Mouse (Mus musculus) lung, adult 18-20 months (tissue): Measurements from ENCODE around the gene Myt1l.

Experiments
- DNase-seq, 2 experiments: peaks; one replicate each; pipeline ENCODE4 v3.0.0; 2022; ENCODE audit warnings: mixed read lengths in 2 of 2

Myt1l gene

DNA sequence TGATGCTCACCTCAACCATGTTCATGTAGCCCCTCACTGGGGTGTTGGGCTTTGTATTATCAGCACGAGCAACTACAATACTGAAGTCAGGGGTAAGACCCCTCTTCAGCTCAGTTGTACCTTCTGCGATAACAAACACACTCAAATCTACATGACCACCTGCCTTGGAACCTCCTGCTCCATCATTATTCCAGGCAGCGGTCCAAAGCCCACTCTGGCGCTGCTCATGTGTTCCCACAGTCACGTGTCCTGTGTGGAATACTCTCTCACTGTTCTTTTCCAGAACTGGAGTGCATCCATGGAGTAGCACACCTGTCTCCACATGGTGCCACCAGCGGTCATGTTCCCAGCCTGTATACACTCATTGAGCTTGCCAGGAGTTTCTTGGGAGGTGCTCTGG, 42.2 kb downstream of the Myt1l start:
- DNase-seq = no peak

DNA sequence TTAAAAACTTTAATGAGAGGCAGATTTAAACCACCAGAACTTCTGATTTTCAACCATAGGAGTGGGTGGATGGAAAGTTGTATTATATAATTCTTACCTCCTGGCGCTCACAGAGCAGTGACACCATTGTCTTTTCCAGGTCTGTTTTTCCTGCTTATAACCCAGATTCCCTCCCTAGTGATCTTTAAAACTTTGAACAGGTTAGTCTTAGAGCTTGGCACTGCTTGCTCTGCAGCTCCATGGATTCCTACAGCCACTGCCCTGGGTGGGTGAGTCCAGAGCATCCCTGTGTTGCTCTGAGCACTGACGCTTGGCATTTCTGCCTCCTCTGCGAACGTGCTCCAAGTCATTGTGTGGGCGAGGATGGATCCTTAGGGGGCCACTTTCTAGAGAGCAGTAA, 43.4 kb downstream of the Myt1l start:
- DNase-seq = no peak

DNA sequence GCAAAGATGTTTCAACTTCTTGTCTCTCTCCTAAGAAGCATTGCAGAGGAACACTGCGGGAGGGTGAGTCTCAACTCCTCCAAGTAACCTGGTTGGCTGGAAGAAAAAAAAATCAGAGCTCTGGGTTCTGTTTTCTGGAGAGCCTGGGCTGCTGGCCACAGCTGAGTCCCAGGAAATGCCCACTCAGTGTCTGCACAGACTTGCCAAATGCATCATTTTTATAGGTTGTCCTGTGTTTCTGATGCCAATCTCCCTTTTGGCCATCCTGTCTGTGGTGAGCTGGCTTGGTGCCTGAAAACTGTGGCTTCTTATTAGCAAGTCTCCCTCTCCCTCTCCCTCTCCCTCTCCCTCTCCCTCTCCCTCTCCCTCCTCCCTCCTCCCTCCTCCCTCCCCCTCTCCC, 65.6 kb downstream of the Myt1l start:
- DNase-seq = no peak

DNA sequence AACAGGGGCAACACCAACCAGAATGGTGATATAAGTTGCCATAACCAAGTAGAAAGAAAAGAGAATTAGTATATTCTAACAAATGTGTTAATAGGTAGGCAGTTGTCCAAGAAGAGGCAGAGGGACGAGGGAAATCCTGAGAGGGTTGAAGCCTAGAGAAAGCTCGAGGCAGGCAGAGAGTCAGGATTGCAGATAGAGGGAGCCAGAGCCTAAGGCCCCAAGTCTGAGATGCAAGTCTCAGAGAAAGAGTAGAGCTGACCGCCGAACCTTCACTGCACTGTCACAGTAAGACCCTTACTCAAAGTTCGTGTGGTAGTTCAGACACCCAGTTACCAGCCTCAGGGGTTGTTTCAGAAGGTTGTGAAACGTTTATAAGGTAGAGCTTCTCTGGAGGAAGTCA, 71.7 kb downstream of the Myt1l start:
- DNase-seq = no peak

DNA sequence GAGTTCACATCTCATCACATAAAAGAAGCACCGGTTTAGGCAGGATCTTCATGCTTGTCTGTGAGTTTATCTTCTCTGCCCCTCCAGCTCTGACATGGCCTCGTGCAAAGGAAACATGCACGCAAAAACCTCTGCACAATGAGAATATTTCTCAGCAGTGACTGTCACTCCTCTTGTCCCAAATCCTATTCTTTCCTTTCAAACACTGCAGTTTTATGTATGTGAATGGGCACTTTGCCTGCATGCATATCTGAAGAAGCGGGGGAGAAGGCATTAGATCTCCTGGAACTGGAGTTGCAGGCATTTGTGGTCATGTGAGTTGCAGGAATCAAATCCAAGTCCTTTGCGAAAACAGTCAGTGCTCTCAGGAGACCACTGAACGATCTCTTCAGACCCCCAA, 73.0 kb downstream of the Myt1l start:
- no peak for DNase-seq

DNA sequence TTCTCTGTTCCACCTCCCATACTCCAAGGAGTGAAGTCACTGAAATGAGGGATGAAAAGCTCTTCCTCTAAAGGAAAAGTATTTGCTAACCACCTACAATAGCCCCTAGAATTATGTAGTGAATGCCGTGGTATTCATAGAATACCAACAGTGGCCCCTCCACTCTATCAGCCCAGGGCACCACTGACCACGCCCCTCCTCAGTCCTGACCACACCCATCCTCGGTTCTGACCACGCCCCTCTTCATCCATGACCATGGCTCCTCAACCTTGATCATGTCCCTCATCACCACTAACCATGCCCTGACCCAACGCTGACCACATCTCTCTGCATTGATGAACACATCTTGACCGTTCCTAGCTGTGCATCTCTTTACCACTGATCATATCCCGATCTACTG, 76.5 kb downstream of the Myt1l start:
- no peak for DNase-seq

DNA sequence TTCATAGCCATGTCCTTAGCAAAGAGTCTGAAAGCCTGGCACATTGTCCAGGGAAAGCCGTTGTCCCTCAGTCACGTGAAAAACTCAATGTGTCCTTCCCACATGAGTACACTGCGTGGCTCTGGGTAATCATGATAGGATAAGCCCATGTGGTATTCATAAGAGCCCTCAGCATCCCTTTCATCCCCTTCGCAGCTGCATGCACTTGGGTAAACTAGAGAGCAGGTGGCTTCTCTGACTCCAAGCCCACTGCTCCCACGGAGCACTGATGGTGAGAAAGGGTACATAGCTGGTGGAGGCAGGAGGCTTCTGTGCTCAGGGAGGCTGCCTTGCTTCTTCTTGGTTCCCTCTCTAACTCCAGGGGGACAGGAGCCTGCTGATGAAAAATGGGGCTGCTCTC, 76.9 kb downstream of the Myt1l start:
- DNase-seq = no peak

DNA sequence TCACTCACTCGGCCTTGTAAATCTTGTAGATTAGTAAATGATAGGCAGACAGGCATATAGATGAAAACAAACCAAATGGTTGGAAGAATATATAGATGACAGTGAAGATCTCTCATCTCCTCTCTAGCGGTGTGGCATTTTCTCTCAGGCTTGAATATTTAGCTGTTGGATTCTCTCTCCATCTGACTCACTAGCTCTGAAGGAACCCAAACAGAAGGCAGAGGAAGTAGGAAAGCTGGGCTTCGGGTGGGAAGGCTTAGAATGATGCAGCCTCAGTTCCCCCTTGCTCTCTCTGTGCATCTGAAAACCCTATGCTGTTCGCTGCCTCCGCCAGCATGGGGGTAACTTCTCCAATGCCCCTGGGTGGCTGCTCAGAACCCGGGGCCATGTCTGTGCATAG, 78.0 kb downstream of the Myt1l start:
- no peak for DNase-seq

DNA sequence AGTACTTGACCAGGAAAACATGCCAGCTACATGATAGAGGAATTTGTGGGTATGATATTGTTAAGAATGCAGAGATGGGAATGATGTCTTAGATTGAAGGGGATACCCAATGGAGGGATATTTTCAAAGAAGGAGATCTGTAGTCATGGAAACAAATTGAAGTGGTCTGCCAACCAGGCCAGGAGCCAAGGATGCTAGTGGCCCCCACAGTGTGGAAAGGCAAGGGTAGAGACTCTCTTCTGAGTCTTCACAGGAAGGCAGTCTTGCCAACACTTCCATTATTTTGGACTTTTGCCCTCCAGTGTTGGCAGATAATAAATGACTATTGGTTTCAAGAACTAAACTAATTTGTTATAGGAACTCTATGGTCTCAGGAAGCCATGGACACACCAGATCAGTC, 89.6 kb downstream of the Myt1l start:
- no peak for DNase-seq

DNA sequence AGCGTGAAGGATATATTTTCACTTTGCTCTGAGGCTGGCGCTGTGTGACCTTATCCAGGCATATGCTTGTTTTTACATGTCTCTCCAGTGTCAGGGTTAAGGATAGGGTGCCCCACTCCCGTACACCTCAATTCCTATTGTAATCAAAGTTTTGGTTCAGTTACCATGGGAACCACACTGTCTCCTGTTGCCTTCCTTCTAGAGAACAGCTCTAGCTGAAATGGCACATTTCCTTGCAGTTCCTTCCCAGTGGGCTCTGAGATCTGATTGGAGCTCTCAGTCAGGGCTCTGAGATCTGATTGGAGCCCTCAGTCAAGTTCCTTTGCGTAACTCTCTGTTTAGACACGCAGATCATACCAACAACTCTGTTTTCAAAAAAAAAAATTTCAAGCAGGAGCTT, 93.3 kb downstream of the Myt1l start:
- no peak for DNase-seq

DNA sequence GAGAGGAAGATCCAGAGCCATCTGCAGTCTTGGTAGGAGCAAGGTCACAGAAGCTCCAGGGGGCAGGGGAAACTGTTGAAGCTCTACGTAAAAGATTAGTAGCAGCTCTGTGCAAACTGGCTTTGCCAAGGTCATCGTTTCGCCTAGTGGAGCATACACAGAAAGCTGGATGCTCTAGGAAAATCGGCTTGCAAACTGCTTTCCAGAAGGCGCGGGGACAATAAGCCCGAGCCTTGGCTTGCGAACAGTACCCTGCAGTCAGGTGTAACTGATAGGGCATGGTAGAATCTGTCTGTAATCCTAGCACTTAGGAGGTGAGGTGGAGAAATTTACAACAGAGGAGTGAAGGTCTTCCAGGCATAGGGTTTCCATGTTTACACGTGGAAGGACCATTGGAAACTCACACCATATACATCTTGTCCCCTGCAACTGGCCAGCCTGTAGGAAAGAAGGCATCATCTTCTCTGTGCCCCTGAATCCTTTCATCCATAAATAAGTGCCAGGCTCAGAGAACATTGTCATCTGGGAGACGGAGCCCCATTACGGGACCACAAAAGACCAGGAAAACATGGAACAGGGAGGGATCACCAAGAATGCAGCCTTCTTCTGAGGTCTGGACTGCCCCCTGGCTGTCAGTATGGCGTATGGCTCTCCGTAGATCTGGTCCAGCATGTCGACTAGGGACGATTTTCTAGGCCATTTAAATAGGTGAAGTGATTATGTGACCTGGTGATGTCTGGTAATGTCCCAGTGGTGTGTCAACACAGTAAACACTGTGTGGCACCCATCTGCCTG, 100.0 kb downstream of the Myt1l start:
- no peak for DNase-seq

DNA sequence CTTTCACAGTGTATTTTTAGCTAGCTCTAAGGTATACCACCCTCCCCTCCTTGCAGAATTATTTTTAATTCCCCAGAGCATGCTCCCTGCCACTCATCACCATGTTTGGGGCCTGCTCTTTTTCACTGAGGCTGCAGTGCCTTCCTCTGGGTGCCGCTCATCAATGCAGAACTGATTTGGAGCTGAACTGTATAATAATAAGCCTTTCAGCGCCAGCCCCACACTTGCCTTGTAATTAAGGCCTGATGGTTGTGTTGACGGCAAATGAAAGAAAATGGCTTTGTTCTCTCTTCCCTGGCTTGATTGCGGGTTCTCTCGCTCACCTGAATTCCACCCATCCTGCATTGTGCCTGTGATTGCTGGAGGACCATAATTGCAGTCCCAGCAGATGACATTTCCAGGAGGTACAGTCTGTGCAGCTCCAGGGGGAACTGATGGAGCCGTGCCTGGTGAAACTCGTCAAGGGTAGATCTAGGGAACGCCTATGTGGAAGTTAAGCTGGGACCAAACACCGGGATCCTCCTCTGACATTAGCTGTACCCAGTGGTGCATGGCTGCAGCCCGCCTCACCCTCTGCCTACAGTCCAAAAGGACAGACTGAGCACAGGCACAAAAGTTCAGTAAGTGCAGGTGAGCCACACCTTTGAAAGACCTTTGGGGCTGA, 101.8 kb downstream of the Myt1l start:
- DNase-seq = no peak

DNA sequence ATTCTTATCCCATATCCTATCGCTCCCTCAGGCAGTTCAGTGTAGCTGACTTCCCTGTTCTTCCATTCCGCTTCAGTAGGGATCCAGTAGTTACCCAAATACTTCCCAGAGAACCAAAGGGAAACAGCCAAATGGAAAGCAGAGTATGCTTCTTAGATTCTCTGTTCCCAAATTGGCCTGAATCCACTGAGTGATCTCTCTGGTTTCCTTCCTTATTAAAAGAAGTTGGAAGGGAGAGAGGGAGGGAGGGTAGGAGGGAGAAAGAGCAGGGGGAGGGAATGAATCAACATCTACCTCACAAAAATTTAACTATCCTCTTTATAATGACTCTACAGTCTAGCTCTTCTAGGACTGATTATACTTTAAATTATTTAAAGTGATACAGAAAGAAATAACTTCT, 106.3 kb downstream of the Myt1l start:
- DNase-seq = no peak

DNA sequence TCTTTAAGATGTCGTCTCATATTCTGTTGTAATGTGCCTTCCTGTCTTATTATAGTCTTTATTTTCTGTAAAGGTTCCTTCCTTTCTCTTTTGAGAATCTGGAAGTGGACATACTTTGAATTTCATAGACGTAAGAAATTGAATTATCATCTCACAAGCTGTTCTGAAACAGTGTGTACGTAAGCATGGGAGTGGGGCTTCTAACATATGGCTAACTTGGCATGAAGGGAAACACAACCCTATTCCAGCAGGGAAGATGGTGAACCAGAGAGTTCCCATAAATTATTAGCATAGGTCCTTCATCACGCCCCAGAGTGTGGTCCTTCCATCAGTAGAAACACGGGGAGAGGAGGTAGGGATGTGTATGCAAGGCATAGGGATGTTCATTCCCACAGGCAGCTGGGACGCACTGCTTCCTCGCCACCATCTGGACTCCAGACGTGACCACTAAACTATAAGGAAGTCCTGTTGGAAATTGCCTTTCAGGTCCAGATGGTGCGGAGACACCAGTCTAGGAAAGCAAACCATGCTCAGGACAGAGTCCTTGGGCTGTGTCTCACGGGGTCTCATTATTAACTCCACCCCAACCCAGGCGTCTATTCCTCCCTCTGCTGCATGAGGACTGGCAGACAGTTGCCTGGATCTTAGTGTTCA, 111.5 kb downstream of the Myt1l start:
- no peak for DNase-seq

DNA sequence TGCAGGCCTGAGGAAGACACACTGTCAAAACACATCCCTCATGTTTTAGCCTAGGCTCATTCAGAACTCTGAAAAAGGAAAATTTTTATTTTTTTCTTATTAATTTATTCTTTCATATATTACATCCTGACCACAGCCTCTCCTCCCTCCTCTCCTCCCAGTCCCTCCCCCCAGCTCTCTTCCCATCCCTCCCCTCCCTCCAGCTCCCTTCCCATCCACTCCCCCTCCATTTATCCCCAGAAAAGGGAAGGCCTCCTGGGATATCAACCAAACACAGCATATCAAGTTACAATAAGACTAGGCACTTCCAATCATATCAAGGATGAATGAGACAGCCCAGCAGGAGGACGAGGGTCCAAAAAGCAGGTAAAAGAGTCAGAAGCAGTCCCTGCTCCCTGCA, 112.0 kb downstream of the Myt1l start:
- no peak for DNase-seq

DNA sequence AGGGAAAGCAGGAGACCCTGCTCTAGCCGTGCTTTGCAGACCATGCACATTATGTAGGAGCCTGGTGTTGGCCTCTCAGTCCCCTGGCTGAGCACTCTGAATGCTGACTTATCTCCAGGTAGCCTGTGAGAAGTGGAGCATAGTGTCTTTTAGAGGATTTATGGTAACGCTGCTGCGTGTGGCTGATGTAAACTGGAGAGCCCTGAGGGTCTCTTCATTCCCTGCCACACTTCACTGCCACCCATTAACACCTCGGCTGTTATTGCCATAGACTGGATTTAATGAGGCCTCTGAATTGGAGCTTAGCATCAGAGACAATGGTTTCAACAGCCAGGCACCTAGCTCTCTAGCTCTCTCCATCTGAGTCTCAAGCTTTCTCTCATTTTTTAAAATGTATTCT, 114.7 kb downstream of the Myt1l start:
- no peak for DNase-seq

DNA sequence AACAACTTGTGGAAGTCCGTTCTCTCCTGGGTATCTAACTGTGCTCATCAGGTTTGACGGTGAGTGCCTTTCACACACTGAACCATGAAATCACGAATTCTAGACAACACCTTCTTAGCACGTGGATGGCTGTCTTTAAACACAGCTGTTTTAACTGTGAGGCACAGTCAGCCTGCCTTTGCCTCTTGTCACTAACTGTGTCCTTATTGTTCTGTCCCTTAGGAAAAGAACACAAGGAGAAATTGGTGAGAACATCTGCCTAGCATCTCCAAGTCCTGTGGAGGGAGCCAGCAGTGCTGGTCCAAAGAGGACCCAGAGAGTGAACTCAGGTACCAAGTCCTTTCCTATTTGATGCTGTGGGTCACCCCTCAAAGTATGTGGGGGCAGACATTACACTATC, 115.9 kb downstream of the Myt1l start:
- no peak for DNase-seq

DNA sequence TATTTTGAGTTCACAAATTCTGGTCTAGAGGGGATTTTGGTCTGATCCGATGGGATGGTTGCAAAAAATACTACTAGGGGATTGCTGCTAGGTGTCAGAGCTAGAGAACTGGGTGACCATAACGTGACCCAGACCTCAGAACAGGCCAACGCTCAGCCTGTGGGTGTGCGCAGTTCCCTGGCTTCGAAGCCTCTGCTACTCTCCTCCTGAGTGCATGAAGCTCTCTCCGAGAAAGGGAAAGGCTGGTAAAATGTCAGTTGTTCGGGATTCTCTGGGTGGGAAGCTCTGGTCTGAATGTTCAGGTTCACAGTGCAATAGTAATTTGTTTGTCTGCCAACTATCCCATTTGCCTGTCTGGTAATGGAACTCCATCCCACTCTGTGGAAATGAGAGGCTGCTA, 116.5 kb downstream of the Myt1l start:
- DNase-seq = no peak

DNA sequence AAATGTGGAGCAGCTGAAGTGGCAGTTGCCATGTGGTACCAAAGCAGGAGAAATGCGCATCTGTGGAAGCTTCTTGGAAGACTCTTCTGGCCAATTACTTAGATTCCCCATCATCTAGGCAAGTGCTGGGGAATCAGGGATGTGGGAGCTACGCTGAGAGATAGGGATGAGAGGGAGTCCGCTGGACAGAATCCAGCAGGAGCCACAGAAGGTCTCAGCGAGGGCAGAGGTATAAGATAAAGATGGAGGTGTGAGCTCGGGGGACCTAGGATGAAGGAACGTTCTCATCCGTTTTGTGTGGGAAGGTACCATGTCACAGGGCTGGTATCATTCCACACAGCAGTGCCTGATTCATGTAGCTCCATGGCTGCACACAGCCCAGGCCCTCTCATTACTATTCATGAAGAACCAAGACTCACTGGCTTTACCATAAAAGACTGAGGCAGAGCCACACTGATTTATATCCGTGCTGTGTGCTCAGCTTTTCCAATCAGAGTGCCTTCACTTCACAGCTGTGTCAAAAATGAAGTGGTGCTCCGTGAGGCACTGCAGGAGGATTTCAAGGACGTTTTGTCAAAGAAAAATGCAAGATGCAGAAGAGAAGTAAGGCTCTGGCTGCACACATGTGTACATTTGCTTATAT, 121.4 kb downstream of the Myt1l start:
- no peak for DNase-seq

DNA sequence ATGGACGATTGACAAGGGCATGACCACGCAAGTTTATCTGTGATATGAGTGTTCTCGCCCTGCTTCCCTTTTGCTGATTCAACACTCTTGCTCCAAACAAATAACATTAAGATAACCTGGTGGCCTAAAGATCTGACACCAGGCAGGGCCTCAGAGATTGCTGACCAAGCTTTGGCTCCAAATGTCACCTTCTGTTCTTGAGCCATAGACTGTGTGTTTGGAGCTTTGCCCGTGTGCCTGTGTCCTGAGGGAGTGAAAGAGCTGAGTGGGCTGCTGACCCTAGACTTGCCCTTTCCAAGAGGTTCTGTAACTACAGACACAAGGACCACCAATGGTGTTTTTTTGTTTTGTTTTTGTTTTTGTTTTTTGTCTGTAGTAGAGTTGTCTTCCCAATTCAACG, 124.3 kb downstream of the Myt1l start:
- no peak for DNase-seq

DNA sequence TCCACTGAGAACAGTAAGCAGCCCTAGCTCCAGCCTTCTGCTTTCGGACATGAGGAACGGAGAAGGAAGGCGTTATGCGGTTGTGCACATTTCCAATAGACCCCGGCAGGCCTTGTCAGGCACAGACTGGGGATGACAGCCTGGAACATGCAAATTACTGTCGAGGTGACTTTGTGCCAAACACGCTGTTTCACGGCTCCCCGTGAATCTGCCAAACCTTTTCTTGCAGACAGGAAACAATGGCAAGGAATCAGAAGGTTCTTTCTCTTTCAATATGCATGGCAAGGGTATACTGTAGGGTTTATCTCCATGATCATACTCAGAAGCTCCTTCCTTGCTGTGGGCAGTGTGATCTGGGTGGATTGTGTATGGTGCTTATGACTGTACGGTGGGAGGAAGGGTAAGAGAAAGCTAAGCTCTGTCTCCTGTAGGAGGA, 127.0 kb downstream of the Myt1l start:
- DNase-seq = no peak

DNA sequence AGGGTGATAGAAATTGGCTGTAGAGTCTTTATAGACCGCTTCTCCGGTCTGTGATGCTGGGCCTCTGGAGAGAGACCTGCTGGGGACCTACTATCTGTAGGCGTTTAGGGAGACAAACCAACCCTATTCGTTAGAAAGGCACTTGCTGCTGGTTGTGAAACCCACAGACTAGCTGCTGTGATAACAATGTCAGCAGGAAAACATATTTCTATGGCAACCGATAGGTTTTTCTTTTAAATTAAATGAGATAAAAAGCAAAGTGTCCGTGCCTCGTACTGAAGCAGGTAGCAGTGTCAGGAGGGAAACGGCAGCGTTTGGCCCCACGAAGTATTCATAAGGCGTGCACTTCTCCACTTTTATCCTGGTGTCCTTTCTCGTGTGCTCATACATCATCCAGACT, 127.5 kb downstream of the Myt1l start:
- no peak for DNase-seq

DNA sequence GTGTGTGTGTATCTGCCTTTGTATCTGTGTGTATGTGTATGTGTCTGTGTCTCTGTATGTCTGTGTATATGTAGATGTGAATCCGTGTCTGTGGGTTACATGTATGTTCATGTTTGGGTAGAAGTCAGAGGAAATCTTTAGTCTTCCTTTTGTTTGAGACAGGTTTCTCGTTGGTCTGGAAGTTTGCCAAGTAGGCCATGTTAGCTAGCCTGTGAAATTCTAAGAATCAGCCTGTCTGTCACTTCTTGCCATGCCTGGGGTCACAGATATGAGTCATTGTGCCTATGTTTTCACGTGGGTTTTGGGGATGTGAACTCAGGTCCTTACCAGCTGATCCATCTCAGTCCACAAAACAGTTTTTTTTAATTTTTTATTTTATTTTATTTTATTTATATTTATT, 128.9 kb downstream of the Myt1l start:
- DNase-seq = no peak

DNA sequence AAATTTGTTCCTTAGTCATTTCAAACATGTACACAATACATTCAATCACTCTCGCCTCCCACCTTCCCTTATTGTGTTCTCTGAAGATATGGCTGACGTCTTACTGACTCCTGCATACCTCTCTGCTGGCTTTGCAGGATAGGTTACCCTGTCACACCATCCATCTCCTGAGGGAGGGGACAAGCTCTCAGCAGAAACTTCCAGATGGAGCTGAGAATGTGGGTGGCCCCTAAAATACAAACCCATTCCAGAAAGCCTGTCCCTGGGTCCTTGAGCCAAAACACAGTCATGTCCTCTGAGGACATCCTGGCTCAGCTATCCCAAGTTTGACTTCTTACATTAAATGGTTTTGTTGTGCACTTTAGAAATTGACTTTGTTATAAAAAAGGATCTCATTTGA, 129.7 kb downstream of the Myt1l start:
- DNase-seq = no peak
